Mouse (Mus musculus) monocyte, adult 5-6 weeks (primary cell): ENCODE results near the gene A730049H05Rik. TPM values are rescaled to one million over a fixed set of nuclear protein-coding genes. Genes with fewer than 3 reads are reported as not detected.

Experiments used
- ATAC-seq: fragments of 153-309, 156-312 bp; replicated peaks from 2 replicates; pipeline ENCODE4 v1.8.0; 2017; ENCODE audit warnings: mild to moderate bottlenecking; ENCODE audit not compliant: low TSS enrichment, insufficient number of reproducible peaks, severe bottlenecking, poor library complexity, low FRiP score
- total RNA-seq: library from RNA; stranded (forward); fragments of 200-1000, 200-491, 200-594 nt; gene quantifications from 3 replicates; pipeline ENCODE4 v1.2.3, GENCODE M21; 2017

Gene A730049H05Rik
- not detected in 3 replicates for total RNA-seq

GRCm38 (mm10) chr6:92816311-92816751 lies at the start of gene A730049H05Rik:
TSS of gene A730049H05Rik (plus strand) at chr6:92816478.
- no peak for ATAC-seq

DNA sequence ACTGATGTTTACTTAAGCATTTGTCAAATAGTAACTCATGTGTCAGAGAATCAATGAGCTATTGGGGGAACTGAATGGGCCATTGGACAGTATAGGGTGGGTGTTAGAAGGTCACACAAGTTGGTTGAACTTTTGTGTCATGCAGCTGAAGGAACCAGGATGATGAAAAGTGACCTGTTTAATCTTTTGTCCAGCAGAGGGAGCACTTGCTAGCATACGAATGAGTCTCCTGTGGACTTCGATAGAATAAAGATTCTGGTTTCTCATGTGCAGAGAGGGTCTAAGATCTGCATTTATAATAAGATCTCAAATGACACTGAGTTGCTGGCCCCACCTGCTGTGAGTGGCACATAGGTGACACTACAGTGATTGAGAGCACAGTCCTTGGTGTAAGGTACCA lies 39.9 kb upstream of the A730049H05Rik start:
- ATAC-seq = no peak

- ATAC-seq = no peak
These were observed 36.9 kb upstream of the A730049H05Rik start for GRCm38 (mm10) chr6:92779140-92779934.

GRCm38 (mm10) chr6:92779935-92780205 lies 36.4 kb upstream of the A730049H05Rik start:
- ATAC-seq = no peak

GRCm38 (mm10) chr6:92781446-92781845 lies 34.8 kb upstream of the A730049H05Rik start:
- no peak for ATAC-seq

GRCm38 (mm10) chr6:92784782-92785181 lies 31.5 kb upstream of the A730049H05Rik start:
- no peak for ATAC-seq

GRCm38 (mm10) chr6:92786701-92787375 lies 29.4 kb upstream of the A730049H05Rik start:
- no peak for ATAC-seq

GRCm38 (mm10) chr6:92787376-92787712 lies 28.9 kb upstream of the A730049H05Rik start:
- ATAC-seq = no peak

GRCm38 (mm10) chr6:92793804-92794203 lies 22.5 kb upstream of the A730049H05Rik start:
- no peak for ATAC-seq

GRCm38 (mm10) chr6:92801462-92801861 lies 14.8 kb upstream of the A730049H05Rik start:
- no peak for ATAC-seq

DNA sequence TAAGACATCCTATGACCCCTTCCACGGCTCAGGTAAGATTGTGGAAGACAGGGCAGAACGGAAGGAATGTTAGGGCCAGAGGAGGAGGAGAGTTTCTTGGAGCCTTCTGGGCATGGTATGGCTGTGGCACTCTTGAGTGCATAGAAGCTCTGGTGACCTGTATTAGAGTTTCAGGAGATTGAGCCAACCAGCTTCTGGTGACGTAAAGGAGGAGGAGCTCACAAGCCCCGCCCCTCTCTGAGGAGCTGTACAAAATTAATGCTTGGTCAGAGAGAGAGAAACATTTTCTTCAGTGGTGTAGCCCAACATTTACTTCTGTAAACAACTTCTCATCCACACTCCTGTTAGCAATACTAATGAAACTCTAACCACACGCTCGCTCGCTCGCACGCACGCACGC lies 13.9 kb upstream of the A730049H05Rik start:
- no peak for ATAC-seq

DNA sequence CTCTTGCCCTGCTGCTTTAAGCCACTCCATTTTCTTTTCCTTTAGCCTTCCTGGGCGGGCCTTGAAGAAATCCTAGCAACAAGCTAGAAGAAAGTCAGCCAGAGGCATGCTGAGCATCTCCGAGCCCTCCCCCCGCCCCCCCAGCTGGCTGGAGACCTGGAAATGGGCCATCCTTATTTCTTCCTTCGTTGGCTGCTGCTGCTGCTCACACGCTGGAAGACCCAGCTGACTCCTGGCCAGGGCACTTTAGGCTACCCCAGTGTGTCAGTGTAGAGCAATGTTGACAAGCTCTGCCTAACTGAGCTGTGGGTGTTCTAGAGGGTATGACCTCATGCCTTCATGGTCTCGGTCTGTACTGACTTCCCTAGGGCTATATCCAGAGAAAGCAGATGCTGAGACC lies 13.1 kb upstream of the A730049H05Rik start:
- no peak for ATAC-seq

GRCm38 (mm10) chr6:92804254-92804971 lies 11.9 kb upstream of the A730049H05Rik start:
- ATAC-seq = no peak

- no peak for ATAC-seq
These were observed 6.5 kb upstream of the A730049H05Rik start for GRCm38 (mm10) chr6:92809818-92810217.

DNA sequence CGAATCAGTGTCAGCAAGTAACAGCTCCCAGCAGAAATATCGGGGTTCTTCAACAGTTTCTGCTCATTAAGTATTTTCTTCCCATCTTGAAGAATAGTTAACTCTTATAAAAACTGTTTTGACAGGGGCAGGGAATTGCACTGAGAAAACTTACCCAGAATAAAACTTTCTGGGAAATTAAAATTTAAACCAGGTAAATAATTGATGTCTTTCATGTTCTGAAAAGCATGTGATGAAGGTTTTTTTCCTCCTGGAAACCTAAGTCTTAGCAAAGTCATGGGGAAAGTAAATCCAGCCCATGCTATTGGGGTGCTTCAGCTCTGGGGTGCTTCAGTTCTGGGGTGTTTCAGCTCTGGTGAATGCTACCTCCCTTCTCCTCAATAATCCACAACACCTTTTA lies 5.7 kb upstream of the A730049H05Rik start:
- ATAC-seq = no peak

- no peak for ATAC-seq
These were observed 4.7 kb upstream of the A730049H05Rik start for GRCm38 (mm10) chr6:92811566-92811965.

- ATAC-seq = no peak
These were observed 3.4 kb upstream of the A730049H05Rik start for GRCm38 (mm10) chr6:92812702-92813370.

GRCm38 (mm10) chr6:92817661-92818060 lies 1.4 kb downstream of the A730049H05Rik start:
- no peak for ATAC-seq

- ATAC-seq = no peak
These were observed 5.3 kb downstream of the A730049H05Rik start for GRCm38 (mm10) chr6:92821606-92822005.
